Mouse (Mus musculus): ENCODE results near the gene Zfp638. TPM values are rescaled to one million over a fixed set of nuclear protein-coding genes. Genes with fewer than 3 reads are reported as not detected.

Zfp638 gene
- polyA plus RNA-seq, 1 experiment from 2014 or later: 14.5 TPM

- Histone ChIP-seq H3K9me3 (replicated peaks; ENCODE audit: control insufficient read depth, low read length) (no peaks in the 10 kb centered on the region), H3K36me3 (ENCODE audit: control insufficient read depth, insufficient read depth) (no peaks in the 10 kb centered on the region), H3K9ac (ENCODE audit: low read depth, low read length) (peak overlapping the region; percentile 73), H3K4me1 (ENCODE audit: control insufficient read depth, low read depth, low read length) (peaks cover 12% of the 10 kb centered on the region), H3K4me3 (ENCODE audit: low read depth, low read length) (peak overlapping the region; percentile 77), H3K4me2 (ENCODE audit: low read depth, low read length) (peak overlapping the region; percentile 99), H3K27ac (ENCODE audit: low read length) (peak overlapping the region; percentile 41), H3K27me3 (ENCODE audit: control insufficient read depth, insufficient read depth, low read depth, low read length) (no peaks in the 10 kb centered on the region)
- 3% methylated on average over 19 of the region's 19 CpGs for WGBS (ENCODE audit: insufficient replicate concordance)
- peak; percentile 49 for ATAC-seq (ENCODE audit: low read depth)
These were observed 983 bp downstream of the Zfp638 start for GRCm38 (mm10) chr6:83867598-83868585.

DNA sequence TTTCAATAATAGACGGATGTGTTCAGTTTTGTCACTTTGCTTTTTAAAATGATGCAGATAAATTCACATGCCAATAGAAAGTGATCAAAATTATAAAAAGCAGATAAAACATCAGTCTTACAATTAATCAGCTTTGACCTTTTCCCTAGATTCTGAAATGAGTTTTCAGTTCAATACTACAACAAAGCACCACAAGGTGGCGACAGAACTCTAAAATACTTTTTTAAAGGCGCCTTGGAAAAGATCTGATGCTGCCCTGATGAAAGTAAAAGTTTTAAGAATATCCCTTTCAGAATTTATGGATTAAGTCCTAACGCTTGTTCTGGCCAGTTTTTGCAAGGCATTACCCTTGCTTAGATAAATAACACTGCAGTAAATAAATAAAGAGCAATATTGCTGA lies 12.9 kb downstream of the Zfp638 start:
- ATAC-seq (ENCODE audit: low read depth): no peak
- Histone ChIP-seq H3K9me3 (replicated peaks; ENCODE audit: control insufficient read depth, low read length) (no peaks in the 10 kb centered on the region), H3K36me3 (ENCODE audit: control insufficient read depth, insufficient read depth) (no peaks in the 10 kb centered on the region), H3K4me1 (ENCODE audit: control insufficient read depth, low read depth, low read length) (no peaks in the 10 kb centered on the region), H3K9ac (ENCODE audit: low read depth, low read length) (no peak overlapping the region), H3K4me3 (ENCODE audit: low read depth, low read length) (no peak overlapping the region), H3K27ac (ENCODE audit: low read length) (no peak overlapping the region), H3K27me3 (ENCODE audit: control insufficient read depth, insufficient read depth, low read depth, low read length) (no peaks in the 10 kb centered on the region), H3K4me2 (ENCODE audit: low read depth, low read length) (no peak overlapping the region)
- WGBS (ENCODE audit: insufficient replicate concordance): 3% methylated on average over 4 of the region's 4 CpGs

DNA sequence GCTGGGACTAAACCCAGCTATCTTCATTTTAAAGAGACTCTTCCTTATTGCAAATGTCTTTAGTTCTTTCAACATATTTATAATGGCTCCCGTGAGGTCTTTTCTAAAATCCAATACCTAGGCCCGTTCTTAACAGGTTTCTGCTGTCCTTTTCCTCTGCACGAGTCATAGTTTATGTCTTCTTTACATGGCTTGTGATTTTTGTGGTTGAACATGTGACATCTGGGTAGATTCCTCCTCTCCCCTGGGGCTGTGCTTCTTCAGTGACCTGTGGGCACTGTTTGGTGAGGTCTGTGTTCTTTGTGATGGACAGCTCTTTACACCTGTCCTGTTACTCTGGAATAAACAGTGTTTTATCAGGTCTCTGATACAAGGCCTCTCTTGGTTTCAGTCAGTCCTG lies 19.9 kb downstream of the Zfp638 start:
- no peak for ATAC-seq (ENCODE audit: low read depth)
- Histone ChIP-seq H3K4me2 (ENCODE audit: low read depth, low read length) (no peak overlapping the region), H3K9me3 (replicated peaks; ENCODE audit: control insufficient read depth, low read length) (no peaks in the 10 kb centered on the region), H3K27me3 (ENCODE audit: control insufficient read depth, insufficient read depth, low read depth, low read length) (no peaks in the 10 kb centered on the region), H3K4me3 (ENCODE audit: low read depth, low read length) (no peak overlapping the region), H3K27ac (ENCODE audit: low read length) (no peak overlapping the region), H3K36me3 (ENCODE audit: control insufficient read depth, insufficient read depth) (no peaks in the 10 kb centered on the region), H3K9ac (ENCODE audit: low read depth, low read length) (no peak overlapping the region), H3K4me1 (ENCODE audit: control insufficient read depth, low read depth, low read length) (no peaks in the 10 kb centered on the region)
- WGBS (ENCODE audit: insufficient replicate concordance): 49% methylated on average over 3 of the region's 3 CpGs

- no peak overlapping the region for H3K9ac ChIP-seq (ENCODE audit: low read depth, low read length)
- no peaks in the 10 kb centered on the region for H3K4me1 ChIP-seq (ENCODE audit: control insufficient read depth, low read depth, low read length)
- ATAC-seq (ENCODE audit: low read depth): no peak
- no peak overlapping the region for H3K4me2 ChIP-seq (ENCODE audit: low read depth, low read length)
- no peaks in the 10 kb centered on the region for H3K27me3 ChIP-seq (ENCODE audit: control insufficient read depth, insufficient read depth, low read depth, low read length)
- no peak overlapping the region for H3K4me3 ChIP-seq (ENCODE audit: low read depth, low read length)
- no peaks in the 10 kb centered on the region for H3K36me3 ChIP-seq (ENCODE audit: control insufficient read depth, insufficient read depth)
- H3K9me3 ChIP-seq (replicated peaks; ENCODE audit: control insufficient read depth, low read length): no peaks in the 10 kb centered on the region
- WGBS (ENCODE audit: insufficient replicate concordance): 38% methylated on average over 1 of the region's 1 CpGs
- no peak overlapping the region for H3K27ac ChIP-seq (ENCODE audit: low read length)
These were observed 21.9 kb downstream of the Zfp638 start for GRCm38 (mm10) chr6:83888802-83889201.

- Histone ChIP-seq H3K4me2 (ENCODE audit: low read depth, low read length) (no peak overlapping the region), H3K4me1 (ENCODE audit: control insufficient read depth, low read depth, low read length) (no peaks in the 10 kb centered on the region), H3K9me3 (replicated peaks; ENCODE audit: control insufficient read depth, low read length) (no peaks in the 10 kb centered on the region), H3K36me3 (ENCODE audit: control insufficient read depth, insufficient read depth) (no peaks in the 10 kb centered on the region), H3K4me3 (ENCODE audit: low read depth, low read length) (no peak overlapping the region), H3K27me3 (ENCODE audit: control insufficient read depth, insufficient read depth, low read depth, low read length) (no peaks in the 10 kb centered on the region), H3K27ac (ENCODE audit: low read length) (no peak overlapping the region), H3K9ac (ENCODE audit: low read depth, low read length) (no peak overlapping the region)
- no peak for ATAC-seq (ENCODE audit: low read depth)
- WGBS (ENCODE audit: insufficient replicate concordance): 52% methylated on average over 2 of the region's 2 CpGs
These were observed 23.5 kb downstream of the Zfp638 start for GRCm38 (mm10) chr6:83890281-83891015.

- no peaks in the 10 kb centered on the region for H3K4me1 ChIP-seq (ENCODE audit: control insufficient read depth, low read depth, low read length)
- no peak for ATAC-seq (ENCODE audit: low read depth)
- H3K27ac ChIP-seq (ENCODE audit: low read length): no peak overlapping the region
- H3K27me3 ChIP-seq (ENCODE audit: control insufficient read depth, insufficient read depth, low read depth, low read length): no peaks in the 10 kb centered on the region
- no peak overlapping the region for H3K9ac ChIP-seq (ENCODE audit: low read depth, low read length)
- H3K4me2 ChIP-seq (ENCODE audit: low read depth, low read length): no peak overlapping the region
- WGBS (ENCODE audit: insufficient replicate concordance): 35% methylated on average over 5 of the region's 5 CpGs
- no peaks in the 10 kb centered on the region for H3K9me3 ChIP-seq (replicated peaks; ENCODE audit: control insufficient read depth, low read length)
- H3K36me3 ChIP-seq (ENCODE audit: control insufficient read depth, insufficient read depth): no peaks in the 10 kb centered on the region
- no peak overlapping the region for H3K4me3 ChIP-seq (ENCODE audit: low read depth, low read length)
These were observed 24.3 kb downstream of the Zfp638 start for GRCm38 (mm10) chr6:83891251-83891650.

DNA sequence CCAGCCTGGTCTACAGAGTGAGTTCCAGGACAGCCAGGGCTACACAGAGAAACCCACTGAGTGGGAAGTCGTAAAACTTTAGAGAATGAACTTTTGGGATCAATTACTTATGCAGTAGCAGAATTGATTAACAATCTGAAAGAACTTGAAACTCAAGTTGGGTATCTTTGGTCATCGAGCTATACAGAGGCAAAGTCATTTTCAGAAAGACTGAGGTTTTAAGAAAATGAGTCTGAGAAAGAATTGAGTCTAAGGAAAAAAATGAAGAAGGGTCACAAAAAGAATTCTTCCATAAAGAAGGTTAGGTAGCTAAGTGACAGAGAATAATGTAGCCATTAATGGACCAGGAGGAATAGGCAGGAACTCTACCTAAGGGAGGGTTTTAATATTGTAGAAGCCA lies 24.8 kb downstream of the Zfp638 start:
- Histone ChIP-seq H3K4me2 (ENCODE audit: low read depth, low read length) (no peak overlapping the region), H3K9ac (ENCODE audit: low read depth, low read length) (no peak overlapping the region), H3K4me3 (ENCODE audit: low read depth, low read length) (no peak overlapping the region), H3K36me3 (ENCODE audit: control insufficient read depth, insufficient read depth) (no peaks in the 10 kb centered on the region), H3K27me3 (ENCODE audit: control insufficient read depth, insufficient read depth, low read depth, low read length) (no peaks in the 10 kb centered on the region), H3K9me3 (replicated peaks; ENCODE audit: control insufficient read depth, low read length) (no peaks in the 10 kb centered on the region), H3K27ac (ENCODE audit: low read length) (no peak overlapping the region), H3K4me1 (ENCODE audit: control insufficient read depth, low read depth, low read length) (no peaks in the 10 kb centered on the region)
- 53% methylated on average over 2 of the region's 2 CpGs for WGBS (ENCODE audit: insufficient replicate concordance)
- no peak for ATAC-seq (ENCODE audit: low read depth)

GRCm38 (mm10) chr6:83893086-83893485 lies 26.2 kb downstream of the Zfp638 start:
- no peaks in the 10 kb centered on the region for H3K36me3 ChIP-seq (ENCODE audit: control insufficient read depth, insufficient read depth)
- 71% methylated on average over 1 of the region's 1 CpGs for whole genome bisulfite sequencing (ENCODE audit: insufficient replicate concordance)
- no peak overlapping the region for H3K9ac ChIP-seq (ENCODE audit: low read depth, low read length)
- no peak overlapping the region for H3K4me3 ChIP-seq (ENCODE audit: low read depth, low read length)
- no peaks in the 10 kb centered on the region for H3K4me1 ChIP-seq (ENCODE audit: control insufficient read depth, low read depth, low read length)
- H3K27me3 ChIP-seq (ENCODE audit: control insufficient read depth, insufficient read depth, low read depth, low read length): no peaks in the 10 kb centered on the region
- ATAC-seq (ENCODE audit: low read depth): no peak
- H3K27ac ChIP-seq (ENCODE audit: low read length): no peak overlapping the region
- no peaks in the 10 kb centered on the region for H3K9me3 ChIP-seq (replicated peaks; ENCODE audit: control insufficient read depth, low read length)
- no peak overlapping the region for H3K4me2 ChIP-seq (ENCODE audit: low read depth, low read length)

- Histone ChIP-seq H3K4me2 (ENCODE audit: low read depth, low read length) (no peak overlapping the region), H3K4me3 (ENCODE audit: low read depth, low read length) (no peak overlapping the region), H3K9me3 (replicated peaks; ENCODE audit: control insufficient read depth, low read length) (no peaks in the 10 kb centered on the region), H3K27me3 (ENCODE audit: control insufficient read depth, insufficient read depth, low read depth, low read length) (no peaks in the 10 kb centered on the region), H3K36me3 (ENCODE audit: control insufficient read depth, insufficient read depth) (no peaks in the 10 kb centered on the region), H3K27ac (ENCODE audit: low read length) (no peak overlapping the region), H3K9ac (ENCODE audit: low read depth, low read length) (no peak overlapping the region), H3K4me1 (ENCODE audit: control insufficient read depth, low read depth, low read length) (no peaks in the 10 kb centered on the region)
- ATAC-seq (ENCODE audit: low read depth): no peak
- 70% methylated on average over 1 of the region's 1 CpGs for WGBS (ENCODE audit: insufficient replicate concordance)
These were observed 26.7 kb downstream of the Zfp638 start for GRCm38 (mm10) chr6:83893584-83893983.

Data from liver, embryonic 16.5 days (tissue).